Mouse (Mus musculus): ENCODE results near the gene Eipr1. TPM values are rescaled to one million over a fixed set of nuclear protein-coding genes. Genes with fewer than 3 reads are reported as not detected.

The Eipr1 gene
- total and polyA plus RNA-seq, 3 experiments = 33.3 to 35.4 (median 34.4) TPM

DNA sequence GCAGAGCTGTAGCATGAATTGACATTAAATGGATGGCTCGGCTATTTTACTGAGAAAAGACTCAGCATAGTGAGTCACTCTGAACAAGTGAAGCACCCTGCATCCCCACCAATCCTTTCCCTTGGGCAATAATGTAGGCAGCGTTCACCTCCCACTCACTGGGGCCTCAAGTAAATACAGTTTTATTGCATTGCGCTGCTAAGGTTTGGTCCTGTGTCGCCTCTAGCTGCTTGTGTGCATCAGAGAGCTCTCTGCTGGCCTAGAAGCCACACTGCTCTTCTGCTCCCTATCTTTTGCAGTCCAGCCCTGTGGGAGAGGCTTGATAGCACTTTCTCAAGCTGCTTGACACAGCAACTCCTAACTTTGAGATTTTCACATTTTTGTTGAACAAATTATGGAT is 86.7 kb downstream of the Eipr1 start:
- peaks cover 3 to 22% of the 10 kb centered on the region in 2 experiments for H3K4me1 ChIP-seq (ENCODE audit: control insufficient read depth in 1 of 2, insufficient read depth in 2 of 2)
- H3K27ac ChIP-seq (ENCODE audit: insufficient read depth, low read depth) = no peak overlapping the region
- no peak overlapping the region for H3K9ac ChIP-seq (ENCODE audit: insufficient read depth, low read depth)
- H3K36me3 ChIP-seq (replicated peaks in 1 of 2; ENCODE audit: control insufficient read depth in 1 of 2, insufficient read depth in 1 of 2, low read length in 1 of 2) = peaks cover 0 to 10% of the 10 kb centered on the region in 2 experiments
- peaks cover 1% of the 10 kb centered on the region for H3K9me3 ChIP-seq (replicated peaks; ENCODE audit: low read length)
- no peak overlapping the region for H3K4me2 ChIP-seq (ENCODE audit: insufficient read depth, low read depth, poor library complexity, severe bottlenecking)
- TF ChIP-seq ELF1 (IDR thresholded peaks at IDR 0.05; ENCODE audit: low read depth, low read length) (no peak), POLR2A (IDR thresholded peaks at IDR 0.05; ENCODE audit: low read depth, low read length) (no peak), KAT2A (IDR thresholded peaks at IDR 0.05; ENCODE audit: insufficient replicate concordance, low read length) (no peak), ZC3H11A (IDR thresholded peaks at IDR 0.05; ENCODE audit: low read depth, low read length) (no peak), MEF2A (IDR thresholded peaks at IDR 0.05; ENCODE audit: borderline replicate concordance, low read depth, low read length) (no peak), MAZ (IDR thresholded peaks at IDR 0.05; ENCODE audit: low read depth, low read length) (no peak), ETS1 (conservative IDR thresholded peaks at IDR 0.05; ENCODE audit: low read depth, low read length) (no peak), RAD21 (IDR thresholded peaks at IDR 0.05; ENCODE audit: low read depth, low read length) (no peak), TBP (conservative IDR thresholded peaks at IDR 0.05; ENCODE audit: low read depth, low read length) (no peak)
- DNase-seq (ENCODE audit: extremely low read depth) = no peak
- in situ Hi-C loops (cut with MboI; ENCODE audit: low pct_ligation_motif_present, low pct_unique_long_range_greater_than_20kb, low sequenced_read_pairs) = no loop called here
- dilution Hi-C loops (cut with MboI; ENCODE audit: extremely low pct_ligation_motif_present, extremely low pct_unique_long_range_greater_than_20kb, low sequenced_read_pairs) = no loop called here
- no peaks in the 10 kb centered on the region for H3K79me2 ChIP-seq (replicated peaks; ENCODE audit: control insufficient read depth, extremely low read depth, insufficient read depth, poor library complexity, severe bottlenecking)
- H3K4me3 ChIP-seq (replicated peaks in 1 of 3; ENCODE audit: low read depth in 2 of 3, low read length in 2 of 3, poor library complexity in 1 of 3) = no peak overlapping the region
- no peaks in the 10 kb centered on the region for H3K27me3 ChIP-seq (replicated peaks)

GRCm38 (mm10) chr12:28838971-28839370 is 87.4 kb downstream of the Eipr1 start:
- TF ChIP-seq NRF1 (IDR thresholded peaks at IDR 0.05; ENCODE audit: low read depth, low read length) (no peak), JUN (IDR thresholded peaks at IDR 0.05; ENCODE audit: insufficient read depth, low read depth, low read length) (no peak), ZMIZ1 (IDR thresholded peaks at IDR 0.05; ENCODE audit: low read depth, low read length) (no peak), USF2 (conservative IDR thresholded peaks at IDR 0.05; ENCODE audit: low read depth, low read length) (no peak), CHD2 (IDR thresholded peaks at IDR 0.05; ENCODE audit: low read length) (no peak), ZKSCAN1 (IDR thresholded peaks at IDR 0.05; ENCODE audit: borderline replicate concordance, low read depth, low read length) (no peak), EP300 (IDR thresholded peaks at IDR 0.05; ENCODE audit: low read length) (no peak), CTCF (conservative IDR thresholded peaks at IDR 0.05 in 1 of 2, IDR thresholded peaks at IDR 0.05 in 1 of 2; ENCODE audit: low read depth in 2 of 2, low read length in 2 of 2) (no peak), MEF2A (IDR thresholded peaks at IDR 0.05; ENCODE audit: borderline replicate concordance, low read depth, low read length) (no peak), HCFC1 (IDR thresholded peaks at IDR 0.05; ENCODE audit: low read depth, low read length) (no peak), PAX5 (IDR thresholded peaks at IDR 0.05; ENCODE audit: low read length) (no peak), ZC3H11A (IDR thresholded peaks at IDR 0.05; ENCODE audit: low read depth, low read length) (no peak), MYC (IDR thresholded peaks at IDR 0.05; ENCODE audit: low read depth, low read length) (no peak), TCF12 (IDR thresholded peaks at IDR 0.05; ENCODE audit: low read depth, low read length) (no peak), POLR2A (IDR thresholded peaks at IDR 0.05; ENCODE audit: low read depth, low read length) (no peak), E2F4 (IDR thresholded peaks at IDR 0.05; ENCODE audit: insufficient replicate concordance, low read depth, low read length) (no peak), MAFK (IDR thresholded peaks at IDR 0.05; ENCODE audit: insufficient replicate concordance, low read length) (no peak)
- H3K36me3 ChIP-seq (replicated peaks in 1 of 2; ENCODE audit: control insufficient read depth in 1 of 2, insufficient read depth in 1 of 2, low read length in 1 of 2) = peaks cover 0 to 10% of the 10 kb centered on the region in 2 experiments
- no peak for DNase-seq (ENCODE audit: extremely low read depth)
- no peak overlapping the region for H3K4me2 ChIP-seq (ENCODE audit: insufficient read depth, low read depth, poor library complexity, severe bottlenecking)
- no peak overlapping the region for H3K9ac ChIP-seq (ENCODE audit: insufficient read depth, low read depth)
- H3K9me3 ChIP-seq (replicated peaks; ENCODE audit: low read length) = peaks cover 1% of the 10 kb centered on the region
- H3K4me3 ChIP-seq (replicated peaks in 1 of 3; ENCODE audit: low read depth in 2 of 3, low read length in 2 of 3, poor library complexity in 1 of 3) = no peak overlapping the region
- H3K79me2 ChIP-seq (replicated peaks; ENCODE audit: control insufficient read depth, extremely low read depth, insufficient read depth, poor library complexity, severe bottlenecking) = no peaks in the 10 kb centered on the region
- no peak overlapping the region for H3K27ac ChIP-seq (ENCODE audit: insufficient read depth, low read depth)
- no peaks in the 10 kb centered on the region for H3K27me3 ChIP-seq (replicated peaks)
- in situ Hi-C loops (cut with MboI; ENCODE audit: low pct_ligation_motif_present, low pct_unique_long_range_greater_than_20kb, low sequenced_read_pairs) (no loop called here), dilution Hi-C loops (cut with MboI; ENCODE audit: extremely low pct_ligation_motif_present, extremely low pct_unique_long_range_greater_than_20kb, low sequenced_read_pairs) (no loop called here)
- H3K4me1 ChIP-seq (ENCODE audit: control insufficient read depth in 1 of 2, insufficient read depth in 2 of 2) = peaks cover 3 to 22% of the 10 kb centered on the region in 2 experiments

Measured in CH12.LX (cell line).